Mouse (Mus musculus) neural tube, embryonic 10.5 days (tissue): ENCODE data around the gene Pfkfb3.
A peak's percentile ranks its signal among the peaks of the same experiment; 100 is the strongest.
"Not testable (repeated sequence)": the region's sequence is repeated elsewhere in the genome, so short reads cannot be mapped to it uniquely, and the experiment has no call there.

Experiments used
- DNase-seq: peaks from one replicate; pipeline ENCODE4 v3.0.0-alpha.2; 2017; ENCODE audit warnings: low spot score; ENCODE audit errors: extremely low spot score

Pfkfb3 gene

DNA sequence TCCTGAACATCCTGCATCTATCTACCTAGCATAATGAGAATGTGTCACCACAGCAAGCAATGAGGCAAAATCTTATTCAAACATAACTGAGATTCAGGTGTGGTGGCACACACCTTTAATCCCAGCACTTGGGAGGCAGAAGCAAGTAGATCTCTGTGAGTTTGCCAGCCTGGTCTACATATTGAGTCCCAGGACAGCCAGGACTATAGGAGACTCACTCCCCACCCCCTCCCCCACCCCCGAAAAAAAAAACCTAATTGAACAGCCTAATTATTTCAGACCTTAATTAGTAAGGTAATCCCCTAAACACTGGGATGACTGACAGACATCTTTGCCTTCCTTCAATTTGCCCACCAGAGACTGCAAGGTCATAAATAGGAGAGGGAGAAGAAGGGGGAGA is 2.2 kb downstream of the Pfkfb3 start:
- DNase-seq, result no peak

DNA sequence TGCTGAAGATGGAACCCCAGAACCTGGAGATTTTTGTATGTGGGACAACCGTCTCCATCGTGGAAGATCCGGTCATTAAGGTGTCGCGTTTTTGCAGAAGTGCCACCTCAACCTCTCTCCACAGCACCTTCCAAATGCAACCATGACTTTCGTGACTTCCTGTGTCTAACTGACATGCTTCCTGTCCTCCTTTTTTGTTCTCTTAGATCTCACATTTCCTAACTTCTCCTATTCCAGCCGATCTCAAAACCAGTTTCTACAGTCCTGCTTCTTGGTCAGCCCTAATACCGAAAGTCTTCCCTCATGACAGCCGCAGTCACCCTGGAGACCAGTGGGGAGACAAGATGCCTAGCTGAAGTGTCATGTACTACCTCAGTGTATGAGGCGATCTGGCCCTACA is 5.4 kb downstream of the Pfkfb3 start:
- no peak for DNase-seq

DNA sequence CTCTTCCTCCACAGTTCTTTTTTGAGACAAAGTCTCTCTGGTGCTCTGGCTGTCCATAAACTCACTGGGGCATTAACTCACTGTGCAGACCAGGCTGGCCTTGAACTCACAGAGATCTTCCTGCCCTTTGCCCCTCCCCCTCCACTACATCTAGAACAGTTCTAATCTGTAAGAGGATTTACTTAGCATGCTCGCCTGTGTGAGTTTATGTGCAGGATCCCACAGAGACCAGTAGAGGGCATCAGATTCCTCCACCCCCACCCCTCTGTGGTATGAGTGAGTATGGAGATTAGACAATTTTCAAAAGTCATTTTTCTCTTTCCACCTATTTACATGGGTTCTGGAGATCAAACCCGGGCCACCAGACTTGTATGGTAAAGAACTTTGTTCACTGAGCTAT is 6.3 kb downstream of the Pfkfb3 start:
- DNase-seq, result no peak

DNA sequence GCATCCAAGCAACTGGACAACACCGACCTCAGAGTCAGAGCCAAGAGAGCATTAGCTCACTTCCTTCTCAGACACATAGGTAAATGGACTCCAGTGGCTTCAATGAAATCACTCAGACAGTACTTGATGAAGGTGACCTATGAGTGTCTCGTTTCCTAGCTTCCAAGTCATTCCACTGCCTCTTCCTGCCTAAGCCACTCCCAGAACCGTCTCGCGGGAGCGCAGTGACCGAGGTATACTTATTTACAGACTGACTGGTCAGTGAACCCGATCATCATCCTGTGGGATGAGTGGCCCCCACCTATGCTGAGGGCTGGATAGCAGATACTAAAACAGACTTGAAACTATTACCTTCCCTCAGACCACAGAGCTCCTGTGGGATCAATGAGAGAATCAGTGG is 7.8 kb downstream of the Pfkfb3 start:
- DNase-seq, result no peak

DNA sequence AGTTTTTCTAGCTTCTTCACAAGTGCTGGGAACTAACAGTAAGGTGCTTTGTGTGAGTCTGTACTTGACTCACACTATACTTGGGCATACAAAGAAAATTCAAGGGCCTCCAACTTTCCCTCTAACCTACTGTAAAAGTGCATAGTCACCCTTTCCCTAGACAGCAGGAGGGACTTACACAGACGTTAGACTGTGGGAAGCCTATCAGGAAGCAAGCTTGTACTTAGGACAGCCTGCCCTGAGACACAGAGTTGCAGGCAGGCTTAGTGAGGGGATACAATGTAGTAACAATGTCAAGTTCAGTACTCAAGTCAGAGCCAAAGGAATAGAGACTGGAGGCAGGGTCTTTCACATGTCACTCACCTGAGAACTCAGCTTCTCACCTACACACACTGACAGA is 8.5 kb downstream of the Pfkfb3 start:
- DNase-seq, result no peak

DNA sequence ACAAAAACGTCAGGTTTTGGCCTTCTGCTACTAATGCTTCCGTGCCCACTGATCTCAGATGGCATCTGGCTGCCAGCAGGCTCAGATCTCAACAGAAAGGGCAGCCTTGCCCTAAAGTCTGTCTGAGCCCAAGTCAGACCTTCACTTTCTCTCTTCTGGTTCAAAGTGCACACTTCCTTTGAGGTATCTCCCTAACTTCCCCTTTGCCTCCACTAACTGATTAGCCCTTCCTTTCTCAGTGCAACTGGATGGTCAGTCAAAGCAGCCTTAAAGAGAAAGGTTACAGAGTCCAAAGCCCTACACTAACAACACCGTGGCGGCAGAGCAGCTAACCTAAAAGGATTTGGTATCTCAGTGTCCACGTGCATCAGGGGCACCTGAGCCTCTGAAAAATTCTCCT is 9.5 kb downstream of the Pfkfb3 start:
- no peak for DNase-seq

DNA sequence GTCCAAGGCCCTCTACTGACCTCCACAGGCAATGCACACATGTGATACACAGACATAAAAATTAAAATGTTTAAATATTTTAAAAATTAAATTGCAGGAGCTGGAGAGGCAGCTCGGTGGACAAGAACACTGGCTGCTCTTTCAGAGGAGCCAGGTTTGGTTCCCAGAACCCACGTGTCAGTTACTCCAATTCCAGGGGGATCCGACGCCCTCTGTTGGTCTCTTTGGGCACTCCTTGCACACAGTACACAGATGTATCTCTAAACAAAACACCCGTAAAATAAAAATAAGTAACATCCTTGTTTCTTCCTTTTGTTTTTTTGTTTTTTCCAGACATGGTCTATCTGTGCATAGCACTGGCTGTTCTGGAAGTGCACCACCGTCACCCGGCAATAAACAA is 10.7 kb downstream of the Pfkfb3 start:
- no peak for DNase-seq

DNA sequence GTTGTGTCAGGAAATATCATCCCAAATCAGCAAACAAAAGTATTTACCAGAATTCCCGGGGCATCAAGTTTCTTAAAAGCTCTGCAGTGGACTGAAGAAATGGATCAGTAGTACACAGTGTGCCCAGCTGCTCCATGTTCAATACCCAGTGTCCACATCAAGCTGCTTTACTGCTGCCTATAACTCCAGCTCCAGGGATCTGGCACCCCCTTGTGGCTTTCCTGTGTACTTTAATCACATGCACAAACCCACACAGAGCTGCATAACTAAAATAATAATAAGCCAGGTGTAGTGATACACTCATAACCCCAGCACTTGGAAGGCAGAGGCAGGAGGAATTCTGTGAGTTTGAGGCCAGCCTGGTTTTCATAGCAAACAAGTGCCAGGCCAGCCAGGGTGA is 11.2 kb downstream of the Pfkfb3 start:
- DNase-seq, result peak; percentile 34

DNA sequence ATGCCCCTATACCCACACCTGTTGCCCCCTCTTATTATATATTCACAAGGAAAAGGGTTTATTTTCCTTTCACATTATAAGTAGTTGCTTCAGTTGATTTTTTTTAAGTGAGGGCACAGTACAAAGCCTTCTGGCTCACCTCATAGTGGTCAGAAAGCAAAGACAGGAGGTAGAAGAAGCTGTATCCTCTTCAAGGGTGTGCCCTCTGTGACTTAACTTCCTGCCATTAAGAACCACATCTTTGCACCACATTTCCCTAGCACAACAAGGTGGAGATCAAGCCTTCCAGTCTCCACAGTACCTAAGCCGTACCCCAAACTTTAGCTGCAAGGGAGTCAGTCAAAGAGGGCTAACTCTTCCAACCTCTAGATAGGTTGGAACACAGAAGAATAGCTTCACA is 11.8 kb downstream of the Pfkfb3 start:
- DNase-seq, result no peak

DNA sequence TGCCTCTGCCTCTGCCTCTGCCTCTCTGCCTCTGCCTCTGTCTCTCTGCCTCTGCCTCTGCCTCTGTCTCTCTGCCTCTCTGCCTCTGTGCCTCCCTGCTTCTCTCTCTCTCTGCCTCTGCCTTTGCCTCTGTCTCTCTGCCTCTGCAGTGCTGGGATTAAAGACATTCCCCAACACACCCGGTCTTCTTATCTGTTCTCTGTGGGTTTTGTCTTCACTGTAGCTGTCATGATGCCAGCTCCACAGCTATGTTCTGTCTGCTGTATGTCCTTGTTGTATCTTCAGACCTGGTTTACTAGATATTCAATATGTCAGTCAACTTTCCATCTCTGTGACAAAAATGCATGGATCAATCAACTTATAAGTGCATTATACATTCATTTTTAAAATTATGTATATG is 12.3 kb downstream of the Pfkfb3 start:
- not testable (repeated sequence) for DNase-seq

DNA sequence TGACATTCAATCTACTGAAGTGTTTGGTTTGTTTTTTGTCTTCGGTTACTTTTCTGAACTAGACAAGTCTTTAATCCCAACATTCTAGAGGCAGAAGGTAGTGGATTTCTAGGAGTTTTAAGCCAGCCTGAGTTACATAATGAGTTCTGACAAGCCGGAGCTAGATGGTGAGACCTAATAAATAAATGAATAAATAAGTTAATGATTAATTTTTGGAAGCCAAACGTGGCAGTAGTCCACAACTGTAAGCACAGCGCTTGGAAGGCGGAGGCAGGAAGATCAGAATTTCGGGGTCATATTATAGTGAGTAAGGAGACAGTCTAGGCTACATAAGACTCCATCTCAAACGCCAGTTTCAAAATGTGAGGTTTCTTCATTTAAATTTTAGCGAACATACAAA is 17.9 kb downstream of the Pfkfb3 start:
- DNase-seq, result no peak

DNA sequence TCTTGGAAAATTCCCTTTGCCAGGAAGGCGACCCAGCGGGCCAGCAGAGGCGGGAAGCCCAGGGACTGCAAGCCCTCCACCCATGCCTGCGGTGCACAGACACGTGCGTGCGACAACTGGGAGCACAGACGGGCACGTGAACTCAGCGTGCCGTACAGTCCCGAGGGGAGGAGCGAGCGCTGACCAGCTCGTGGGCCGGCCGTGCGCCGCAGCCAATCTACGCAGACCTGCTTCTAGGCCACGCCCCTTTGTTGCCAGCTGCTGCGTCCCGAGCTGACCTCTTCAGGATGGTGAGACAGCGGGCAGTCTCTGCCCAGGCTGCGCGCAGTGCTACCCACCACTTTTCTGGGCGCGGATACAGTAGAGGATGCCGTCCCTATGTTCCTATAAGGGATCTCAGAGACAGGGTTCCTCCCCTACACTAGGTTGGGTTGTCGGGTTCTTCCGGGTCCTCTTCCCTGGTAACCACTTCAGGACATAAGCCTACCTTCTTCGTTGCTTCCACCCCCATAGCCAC is 18.4 kb downstream of the Pfkfb3 start:
- DNase-seq, result peak; percentile 88

DNA sequence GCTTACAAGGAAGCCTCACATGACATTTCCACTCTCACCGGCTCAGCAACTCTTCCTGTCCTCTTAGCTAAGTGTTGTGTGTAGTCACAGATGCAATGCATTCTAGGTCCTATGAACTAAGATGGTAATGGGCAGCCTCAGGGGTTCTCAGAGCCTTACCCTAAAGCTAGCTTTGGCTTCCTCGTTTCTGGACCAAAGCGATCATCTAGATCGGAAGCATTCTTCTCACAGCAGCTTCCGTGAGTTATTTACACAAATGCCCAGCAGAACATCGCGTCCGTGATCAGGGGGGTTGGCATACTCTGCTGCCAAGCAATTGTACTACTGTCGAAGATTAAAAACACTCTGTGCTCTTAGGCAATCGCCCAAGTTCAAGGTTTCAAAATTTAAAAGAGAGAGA is 19.1 kb downstream of the Pfkfb3 start:
- peak; percentile 19 for DNase-seq

DNA sequence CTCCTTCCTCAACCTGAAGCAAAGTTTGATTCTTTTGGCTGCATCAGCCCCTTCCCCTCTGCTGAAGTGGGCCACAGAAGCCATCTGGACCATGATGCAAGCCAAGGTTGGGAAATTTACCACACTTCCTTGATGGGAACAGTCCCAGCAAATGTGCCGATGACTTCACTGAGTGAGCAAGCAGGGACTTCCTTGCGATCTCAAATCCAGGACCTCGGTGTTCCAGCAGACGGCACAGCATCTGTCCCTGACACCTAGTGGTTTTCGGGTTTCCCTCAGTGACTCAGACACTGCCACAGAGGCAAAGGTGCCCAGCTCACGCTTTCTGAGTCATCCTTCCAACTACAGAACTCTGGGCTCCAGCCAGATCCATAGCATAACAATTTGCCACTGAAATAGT is 23.8 kb downstream of the Pfkfb3 start:
- no peak for DNase-seq

DNA sequence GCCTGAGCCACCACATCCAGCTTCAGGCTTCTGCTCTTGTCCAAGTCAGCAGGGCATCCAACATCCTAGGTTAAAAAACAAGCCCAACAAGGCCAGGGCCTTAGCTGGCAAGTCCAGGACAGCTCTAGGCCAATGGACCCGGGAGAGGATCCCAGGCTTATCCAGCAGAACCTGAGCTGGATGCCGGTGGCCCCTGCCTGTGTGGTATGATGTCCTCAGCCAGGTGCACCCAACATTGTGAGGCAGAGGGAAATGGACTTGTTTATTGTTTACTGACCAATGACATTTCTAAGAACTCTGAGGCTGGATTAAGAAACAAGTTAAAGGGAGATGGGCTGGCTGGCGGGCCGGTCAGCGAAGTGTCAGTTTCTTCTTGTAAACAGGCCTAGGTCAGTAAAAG is 27.8 kb downstream of the Pfkfb3 start:
- DNase-seq, result no peak

DNA sequence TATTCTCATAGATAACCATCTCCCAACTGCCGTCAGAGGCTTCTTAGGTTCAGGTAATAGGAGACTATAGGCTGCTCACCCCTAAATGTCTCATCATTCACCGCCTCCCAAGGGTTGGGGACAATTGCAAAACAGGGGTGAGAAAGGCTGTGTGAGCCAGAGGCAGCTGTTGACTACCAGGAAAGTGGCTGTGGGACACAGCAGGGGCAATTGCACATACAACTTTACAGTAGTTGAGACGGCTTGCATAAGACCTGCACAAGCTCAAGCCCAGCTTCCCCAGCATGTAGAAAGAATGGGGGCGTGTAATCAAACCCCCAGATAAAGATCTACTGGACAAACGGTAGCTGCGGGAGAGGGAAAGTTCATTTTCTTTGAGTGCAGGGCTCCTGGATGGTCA is 29.1 kb downstream of the Pfkfb3 start:
- DNase-seq, result no peak

DNA sequence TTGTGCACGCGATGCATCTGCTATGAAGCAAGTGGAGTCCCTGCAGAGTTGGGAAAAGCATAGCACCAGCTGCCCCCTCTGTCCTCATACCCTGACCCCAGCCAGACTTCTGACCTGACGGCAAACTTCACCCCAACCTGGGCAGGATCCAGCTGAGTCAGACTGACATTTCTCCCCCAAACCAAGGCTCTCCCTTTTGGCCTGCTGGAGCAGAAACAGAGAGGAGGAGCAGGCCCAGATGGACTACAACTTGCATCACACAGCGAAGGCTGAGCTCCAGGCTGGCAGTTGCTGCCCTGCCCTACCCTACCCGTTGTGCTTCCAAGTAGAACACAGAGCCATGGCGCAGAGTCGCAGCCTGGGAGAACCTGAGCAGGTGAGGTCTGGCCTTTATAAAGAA is 32.1 kb downstream of the Pfkfb3 start:
- DNase-seq, result no peak

DNA sequence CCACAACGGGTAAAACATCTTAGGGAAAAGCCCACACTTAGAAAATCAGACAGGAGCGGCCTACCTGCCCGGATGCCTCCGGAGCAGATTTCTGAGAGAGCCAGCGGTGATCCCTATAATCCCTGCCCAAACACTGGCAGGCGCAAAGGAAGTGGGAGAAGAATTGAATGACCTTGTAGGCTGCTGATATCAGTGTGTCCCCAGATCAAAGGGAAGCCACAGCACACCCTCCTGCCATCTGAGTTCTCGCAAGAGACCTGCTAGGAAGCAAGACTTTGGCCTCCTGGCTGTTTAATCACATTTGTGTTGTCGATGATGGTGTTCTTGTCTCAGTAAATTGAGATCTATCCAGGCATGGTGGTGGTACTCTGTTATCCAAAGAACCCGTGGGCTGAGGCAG is 33.1 kb downstream of the Pfkfb3 start:
- DNase-seq, result no peak

DNA sequence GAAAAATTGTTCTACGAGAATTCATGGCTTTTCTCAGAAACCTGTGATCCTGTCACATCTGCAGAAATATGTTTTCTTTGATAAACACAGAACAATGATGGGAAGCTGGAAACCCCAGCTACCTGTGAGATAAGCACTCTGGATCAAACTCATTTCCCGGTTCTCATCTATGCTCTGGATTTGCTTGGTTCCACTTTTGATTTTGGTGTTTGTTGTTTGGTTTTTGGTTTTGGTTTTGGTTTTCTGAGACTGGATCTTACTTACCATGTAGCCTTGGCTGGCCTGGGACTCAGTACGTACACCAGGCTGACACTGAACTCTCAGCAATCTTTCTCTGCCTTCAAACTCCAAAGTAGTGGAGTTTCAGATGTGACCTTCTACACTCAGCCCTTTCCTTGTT is 38.0 kb downstream of the Pfkfb3 start:
- DNase-seq, result no peak

DNA sequence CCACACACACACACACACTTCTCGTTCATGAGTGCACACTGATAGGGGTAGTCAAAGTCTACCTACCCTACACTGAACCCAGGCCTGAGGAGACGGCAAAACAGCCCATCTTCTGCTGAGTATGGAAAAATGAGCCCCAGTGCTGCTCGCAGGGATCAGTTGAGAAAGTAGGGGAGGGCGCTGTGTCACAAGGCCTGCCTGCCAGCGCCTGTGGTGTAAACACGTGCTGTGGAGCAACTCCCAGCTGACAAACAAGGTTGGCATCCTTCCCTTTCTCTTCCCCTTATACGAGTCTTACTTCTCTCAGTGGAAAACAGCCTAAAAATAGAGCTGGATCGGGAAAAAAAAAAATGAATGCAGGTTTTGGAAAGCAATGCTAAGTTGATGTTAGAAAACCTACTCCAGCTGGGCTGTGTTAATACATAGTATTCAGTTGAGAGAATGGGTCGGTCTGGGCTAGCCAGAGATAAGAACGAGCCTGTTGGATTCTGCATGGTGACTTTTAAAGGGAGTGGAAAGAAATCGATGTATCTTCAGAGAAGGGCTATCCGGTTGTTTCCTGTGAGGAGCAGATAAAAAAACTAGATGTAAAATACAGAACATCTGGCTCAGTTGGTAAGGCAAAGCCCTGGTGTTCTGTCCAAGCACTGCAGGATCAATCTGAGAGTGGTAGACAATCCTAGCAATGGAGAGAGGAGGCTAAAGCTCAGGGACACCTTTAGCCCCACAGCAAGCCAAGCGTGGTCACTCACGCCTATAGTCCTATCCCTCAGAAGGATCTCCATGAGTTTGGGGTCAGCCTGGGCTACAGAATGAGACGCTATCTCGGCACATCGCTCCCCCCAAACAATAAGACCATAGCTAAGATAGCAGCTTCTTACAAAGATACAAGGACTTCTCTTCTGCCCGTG is 40.6 kb downstream of the Pfkfb3 start:
- no peak for DNase-seq

DNA sequence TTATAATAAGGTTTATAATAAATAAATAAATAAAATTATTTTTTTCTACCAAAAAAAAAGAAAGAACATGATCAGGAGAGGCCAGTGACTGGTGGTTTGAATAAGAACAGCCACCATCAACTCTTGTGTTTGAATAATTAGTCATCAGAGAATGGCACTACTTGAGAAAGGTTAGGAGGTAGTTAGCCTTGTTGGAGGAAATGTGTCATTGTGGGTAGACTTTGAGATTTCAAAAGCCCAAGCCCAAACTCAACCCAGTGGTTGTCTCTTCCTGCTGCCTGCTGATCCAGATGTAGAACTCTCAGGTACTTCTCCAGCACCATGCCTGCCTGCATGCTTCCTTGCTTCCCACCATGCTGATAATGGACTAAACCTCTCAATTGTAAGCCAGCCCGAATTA is 41.8 kb downstream of the Pfkfb3 start:
- DNase-seq, result no peak

DNA sequence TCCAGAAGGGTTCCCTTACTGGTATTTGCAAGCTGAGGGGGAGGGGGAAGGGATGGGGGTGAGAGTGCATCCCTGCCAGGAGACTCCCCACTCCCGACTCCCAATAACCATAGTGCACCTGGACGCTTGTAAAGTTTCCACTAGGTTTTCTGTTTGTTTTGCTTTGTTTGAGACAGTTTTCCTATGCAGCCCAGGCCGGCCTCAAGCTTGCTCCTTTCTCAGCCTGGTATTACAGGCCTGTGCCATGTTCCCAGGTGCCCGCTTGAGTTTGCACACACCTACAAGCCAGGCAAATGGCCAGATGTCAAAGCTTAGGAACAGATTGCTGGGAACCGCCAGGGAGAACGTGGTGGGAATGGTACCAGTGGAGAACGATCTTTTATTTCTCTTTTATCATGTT is 50.1 kb downstream of the Pfkfb3 start:
- peak; percentile 20 for DNase-seq

DNA sequence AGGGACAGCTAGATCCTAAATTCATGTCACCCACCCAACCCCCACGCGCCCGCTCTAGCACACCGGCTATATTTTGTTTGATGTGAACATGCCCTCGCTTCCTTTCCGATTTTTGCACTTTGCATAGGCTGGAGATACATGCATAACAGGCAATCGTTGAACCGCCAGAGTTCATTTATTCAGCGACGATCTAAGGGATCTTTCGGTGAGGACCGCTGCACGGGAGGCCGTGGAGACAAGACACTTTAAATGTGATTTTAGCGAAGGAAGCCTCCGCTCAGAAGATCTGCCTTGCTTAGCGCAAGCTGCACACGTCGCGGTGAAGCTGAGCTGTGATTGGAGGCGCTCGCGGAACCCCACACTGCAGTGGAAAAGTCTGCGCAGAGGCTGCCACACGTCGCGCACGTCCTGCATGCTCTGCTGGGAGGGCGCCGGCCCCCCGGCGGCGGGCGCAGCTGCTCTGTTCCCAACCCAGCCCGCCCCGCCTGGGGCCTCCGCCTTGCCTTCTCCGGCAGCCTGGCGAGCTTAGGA is 50.9 kb downstream of the Pfkfb3 start:
- peak; percentile 70 for DNase-seq
